Mouse (Mus musculus) CH12.LX (cell line): Measurements from ENCODE around the gene Phyh.

Source experiments
- BHLHE40 ChIP-seq: IDR thresholded peaks from 2 replicates; pipeline ENCODE4 v1.6.1; 2011; ENCODE audit warnings: mild to moderate bottlenecking, low read depth, low read length, improper control_type of control experiment
- CTCF ChIP-seq, 2 experiments: IDR thresholded peaks in 1 of 2; conservative IDR thresholded peaks in 1 of 2; 2 replicates each; pipeline ENCODE4 v1.5.1; 2011 to 2012; ENCODE audit warnings: low read depth in 2 of 2, low read length in 2 of 2, improper control_type of control experiment in 1 of 2, inconsistent platforms in 1 of 2, mild to moderate bottlenecking in 1 of 2, moderate library complexity in 1 of 2
- EP300 ChIP-seq: IDR thresholded peaks from 2 replicates; pipeline ENCODE4 v1.6.1; 2011; ENCODE audit warnings: low read length, improper control_type of control experiment
- IRF4 ChIP-seq: IDR thresholded peaks from 2 replicates; pipeline ENCODE4 v1.6.1; 2014; ENCODE audit warnings: low read depth, mild to moderate bottlenecking, inconsistent platforms, low read length, improper control_type of control experiment
- POLR2A ChIP-seq: IDR thresholded peaks from 2 replicates; pipeline ENCODE4 v1.6.1; 2011; ENCODE audit warnings: low read depth, mild to moderate bottlenecking, improper control_type of control experiment, low read length
- POLR2AphosphoS2 ChIP-seq: IDR thresholded peaks from 2 replicates; pipeline ENCODE4 v1.6.1; 2011; ENCODE audit warnings: low read depth, low read length, improper control_type of control experiment
- UBTF ChIP-seq: IDR thresholded peaks from 2 replicates; pipeline ENCODE4 v1.6.1; 2012; ENCODE audit warnings: low read depth, mild to moderate bottlenecking, inconsistent platforms, low read length, improper control_type of control experiment, moderate library complexity

- TF ChIP-seq CTCF (conservative IDR thresholded peaks at IDR 0.05 in 1 of 2, IDR thresholded peaks at IDR 0.05 in 1 of 2; ENCODE audit: low read depth in 2 of 2, low read length in 2 of 2), result no peak
- TF ChIP-seq BHLHE40, result no peak
- TF ChIP-seq POLR2AphosphoS2, result no peak
- TF ChIP-seq EP300, result no peak
- no peak for TF ChIP-seq POLR2A
- TF ChIP-seq IRF4, result no peak
- TF ChIP-seq UBTF, result no peak
Observed at GRCm38 (mm10) chr2:4969083-4969482, 50.3 kb downstream of the Phyh start.
